Mouse (Mus musculus) layer of hippocampus, postnatal 25 days (tissue): ENCODE results near the gene Oas1d. TPM values are rescaled to one million over a fixed set of nuclear protein-coding genes. Genes with fewer than 3 reads are reported as not detected.
"Not testable (repeated sequence)": the region's sequence is repeated elsewhere in the genome, so short reads cannot be mapped to it uniquely, and the experiment has no call there.

ENCODE experiments used
- DNase-seq, 2 experiments: peaks; one replicate each; pipeline ENCODE4 v3.0.0; 2022; ENCODE audit warnings: mixed read lengths in 2 of 2, low spot score in 1 of 2; ENCODE audit errors: extremely low spot score in 1 of 2
- total RNA-seq, 2 experiments: library from RNA; stranded (reverse); gene quantifications; 2 replicates each; pipeline ENCODE4 v1.2.3; 2021

Gene Oas1d
- not detected for total RNA-seq

- DNase-seq, result not testable (repeated sequence)
These were observed at the start of gene Oas1d for GRCm38 (mm10) chr5:120914204-120914603. TSS of gene Oas1d (plus strand) at chr5:120914536.

- DNase-seq, result peak in 1 of 2 experiments; percentile 18
These were observed 48.9 kb upstream of the Oas1d start for GRCm38 (mm10) chr5:120865336-120865860.

- no peak for DNase-seq
These were observed 44.8 kb upstream of the Oas1d start for GRCm38 (mm10) chr5:120869436-120870015.

- no peak for DNase-seq
These were observed 44.3 kb upstream of the Oas1d start for GRCm38 (mm10) chr5:120870081-120870480.

- DNase-seq, result no peak
These were observed 43.6 kb upstream of the Oas1d start for GRCm38 (mm10) chr5:120870782-120871181.

- DNase-seq, result no peak
These were observed 42.9 kb upstream of the Oas1d start for GRCm38 (mm10) chr5:120871469-120871868.

GRCm38 (mm10) chr5:120876839-120877238, 37.5 kb upstream of the Oas1d start:
- DNase-seq, result not testable (repeated sequence)

- DNase-seq, result not testable (repeated sequence)
These were observed 36.9 kb upstream of the Oas1d start for GRCm38 (mm10) chr5:120877407-120877806.

- DNase-seq, result not testable (repeated sequence)
These were observed 35.5 kb upstream of the Oas1d start for GRCm38 (mm10) chr5:120878803-120879202.

GRCm38 (mm10) chr5:120881681-120882080, 32.7 kb upstream of the Oas1d start:
- not testable (repeated sequence) for DNase-seq

- DNase-seq, result not testable (repeated sequence)
These were observed 26.9 kb upstream of the Oas1d start, which contains the start of gene Oas1g for GRCm38 (mm10) chr5:120887413-120887812. TSS of gene Oas1g (minus strand) at chr5:120887613.

GRCm38 (mm10) chr5:120887831-120888230, 26.5 kb upstream of the Oas1d start:
- no peak for DNase-seq

- not testable (repeated sequence) for DNase-seq
These were observed 26.0 kb upstream of the Oas1d start for GRCm38 (mm10) chr5:120888294-120888815.

GRCm38 (mm10) chr5:120890026-120890425, 24.3 kb upstream of the Oas1d start:
- no peak for DNase-seq

- DNase-seq, result no peak
These were observed 23.3 kb upstream of the Oas1d start for GRCm38 (mm10) chr5:120890991-120891390.

GRCm38 (mm10) chr5:120891566-120892242, 22.6 kb upstream of the Oas1d start:
- not testable (repeated sequence) for DNase-seq

- DNase-seq, result no peak
These were observed 22.1 kb upstream of the Oas1d start for GRCm38 (mm10) chr5:120892243-120892660.

GRCm38 (mm10) chr5:120893866-120894265, 20.5 kb upstream of the Oas1d start:
- not testable (repeated sequence) for DNase-seq

GRCm38 (mm10) chr5:120894692-120895091, 19.6 kb upstream of the Oas1d start:
- DNase-seq, result not testable (repeated sequence)

GRCm38 (mm10) chr5:120895231-120895900, 19.0 kb upstream of the Oas1d start:
- no peak for DNase-seq

- DNase-seq, result no peak
These were observed 16.0 kb upstream of the Oas1d start for GRCm38 (mm10) chr5:120898307-120898706.
